Mouse (Mus musculus) layer of hippocampus, adult 2 months (tissue): ENCODE data around the gene Rb1. TPM values are rescaled to one million over a fixed set of nuclear protein-coding genes. Genes with fewer than 3 reads are reported as not detected.
A peak's percentile ranks its signal among the peaks of the same experiment; 100 is the strongest.

Experiments used
- DNase-seq, 2 experiments: peaks; one replicate each; pipeline ENCODE4 v3.0.0; 2022; ENCODE audit warnings: low spot score in 2 of 2
- H3K27ac ChIP-seq: fragments of 200-600 bp; 2 replicates; pipeline ENCODE4 v1.8.1; 2022
- H3K4me3 ChIP-seq: fragments of 200-600 bp; 2 replicates; pipeline ENCODE4 v1.8.1; 2022; ENCODE audit warnings: mild to moderate bottlenecking
- CTCF ChIP-seq: fragments of 200-600 bp; conservative IDR thresholded peaks from 2 replicates; pipeline ENCODE4 v1.8.1; 2022; ENCODE audit warnings: antibody characterized with exemption, mild to moderate bottlenecking, moderate library complexity
- total RNA-seq, 2 experiments: library from RNA; stranded (reverse); gene quantifications; 2 replicates each; pipeline ENCODE4 v1.2.3; 2021

Rb1 gene
- total RNA-seq, 2 experiments from 2014 or later, result 32.0 to 40.5 TPM

DNA sequence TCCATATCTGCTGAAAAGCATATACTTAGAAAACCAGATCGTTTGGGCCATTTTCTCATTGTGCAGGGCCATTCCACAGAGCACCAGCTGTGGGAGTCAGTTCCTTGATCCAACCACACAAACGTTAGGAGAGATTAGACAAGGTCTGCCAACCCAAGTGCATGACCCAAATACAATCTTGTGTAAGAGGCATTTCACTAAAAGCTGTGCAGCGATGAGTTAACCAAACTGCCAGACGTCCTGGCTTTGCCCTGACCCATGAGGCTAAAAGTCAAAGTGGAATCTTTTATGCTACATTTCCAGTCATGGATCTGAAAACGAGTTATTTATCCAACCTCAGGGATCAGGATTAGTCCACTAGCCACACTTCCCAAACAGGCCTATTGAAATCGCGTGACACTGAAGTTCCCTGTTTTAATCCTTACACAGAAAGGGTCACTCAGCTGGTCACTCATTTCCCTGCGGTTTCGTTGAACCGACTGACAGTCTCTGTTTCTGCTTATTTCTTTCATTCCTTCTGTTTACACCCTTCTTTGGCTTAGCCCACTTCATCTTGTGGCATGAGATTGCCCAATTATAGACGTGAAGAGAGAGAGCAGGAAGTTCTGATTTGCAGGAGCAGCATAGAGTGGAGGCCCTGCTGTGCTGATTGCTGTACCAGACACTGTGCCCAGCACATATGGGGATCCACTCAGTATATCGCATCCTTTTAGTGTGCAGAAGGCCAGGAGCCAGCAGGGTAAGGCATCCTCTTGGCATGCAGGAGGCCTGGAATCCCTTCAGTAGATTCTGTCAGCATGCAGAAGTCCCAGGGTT lies 153.2 kb downstream of the Rb1 start:
- no peak for DNase-seq
- TF ChIP-seq CTCF, result no peak
- Histone ChIP-seq H3K27ac (peak overlapping the region; percentile 86), H3K4me3 (no peak overlapping the region)

DNA sequence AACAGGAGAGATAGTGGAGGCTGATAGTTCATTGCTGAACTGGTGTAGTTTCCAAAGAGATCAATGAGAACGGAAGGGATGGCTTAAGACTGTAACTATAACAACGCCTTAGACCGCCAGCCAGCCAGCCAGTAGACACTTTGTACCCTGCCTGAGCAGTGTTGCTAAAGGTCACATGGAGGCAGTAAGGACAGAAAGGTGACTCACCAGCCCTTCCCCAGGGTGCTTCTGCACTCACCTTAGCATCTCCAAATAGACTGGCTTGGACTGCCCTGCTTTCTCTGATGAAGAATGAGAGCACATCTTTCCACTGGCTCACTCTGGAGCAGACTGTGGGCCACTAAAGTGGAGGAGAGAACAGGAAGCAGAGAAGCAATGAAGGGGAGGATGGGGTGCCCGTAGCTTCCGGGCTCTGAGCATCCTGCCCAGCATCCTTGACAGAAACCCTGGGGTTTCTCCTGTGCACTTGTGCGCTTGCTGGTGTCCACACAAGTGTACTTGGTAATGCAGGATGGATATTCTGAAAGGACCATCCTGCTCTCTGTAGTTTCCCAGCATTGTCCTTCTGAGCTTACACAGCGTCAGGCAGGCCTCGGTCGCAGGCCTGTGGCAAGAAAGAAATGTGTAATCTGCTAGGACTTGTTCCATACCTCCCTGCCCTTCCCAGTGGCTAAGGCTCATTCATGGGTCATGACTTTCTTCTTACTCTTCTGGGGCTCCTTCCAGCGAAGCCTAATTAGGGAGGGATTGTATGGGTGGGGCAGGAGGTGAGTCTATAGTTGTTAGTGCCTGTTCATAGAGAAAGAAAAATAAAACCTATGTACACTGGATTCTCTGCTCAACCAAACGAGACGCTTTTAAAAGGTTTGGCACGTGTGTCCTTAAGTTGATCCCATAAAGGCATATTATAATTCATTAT lies 155.4 kb downstream of the Rb1 start:
- no peak overlapping the region for H3K4me3 ChIP-seq
- no peak for DNase-seq
- no peak for TF ChIP-seq CTCF
- H3K27ac ChIP-seq, result no peak overlapping the region

DNA sequence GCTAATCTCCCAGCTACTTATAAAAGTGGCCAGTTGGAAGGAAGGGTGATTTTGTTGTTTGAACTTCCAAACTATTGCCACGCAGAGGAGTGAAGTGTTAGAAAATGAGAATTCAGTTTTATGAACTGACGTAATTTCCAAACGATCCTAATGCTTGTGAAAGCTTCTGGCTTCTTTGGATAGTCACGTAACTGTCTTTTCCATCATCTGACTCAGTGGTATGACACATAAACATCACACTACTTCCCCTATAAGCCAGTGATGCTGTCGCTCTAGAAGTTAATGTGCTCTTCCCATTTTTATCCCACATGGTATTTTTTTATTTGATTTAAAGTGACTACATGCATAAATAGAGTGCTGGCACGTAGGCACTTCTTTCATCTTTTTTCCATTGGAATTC lies 157.0 kb downstream of the Rb1 start:
- H3K27ac ChIP-seq, result no peak overlapping the region
- no peak overlapping the region for H3K4me3 ChIP-seq
- TF ChIP-seq CTCF, result no peak
- DNase-seq, result no peak

DNA sequence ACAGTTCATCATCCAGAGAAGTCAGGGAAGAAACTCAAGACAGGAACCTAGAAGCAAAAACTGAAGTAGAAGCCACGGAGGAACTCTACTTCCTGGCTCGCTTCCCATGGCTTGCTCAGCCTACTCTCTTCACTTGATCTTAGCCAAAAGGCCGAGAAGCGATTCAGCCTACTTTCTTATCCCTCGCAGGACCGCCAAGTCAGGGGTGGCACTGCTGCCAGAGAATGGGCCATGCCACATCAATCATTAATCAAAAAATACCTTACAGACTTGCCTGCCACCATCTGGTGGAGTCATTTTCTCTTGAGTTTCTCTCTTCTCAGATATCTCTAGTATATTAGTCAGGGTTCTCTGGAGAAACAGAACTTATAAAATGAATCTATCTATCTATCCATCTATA lies 160.5 kb downstream of the Rb1 start:
- Histone ChIP-seq H3K4me3 (no peak overlapping the region), H3K27ac (no peak overlapping the region)
- no peak for TF ChIP-seq CTCF
- no peak for DNase-seq

DNA sequence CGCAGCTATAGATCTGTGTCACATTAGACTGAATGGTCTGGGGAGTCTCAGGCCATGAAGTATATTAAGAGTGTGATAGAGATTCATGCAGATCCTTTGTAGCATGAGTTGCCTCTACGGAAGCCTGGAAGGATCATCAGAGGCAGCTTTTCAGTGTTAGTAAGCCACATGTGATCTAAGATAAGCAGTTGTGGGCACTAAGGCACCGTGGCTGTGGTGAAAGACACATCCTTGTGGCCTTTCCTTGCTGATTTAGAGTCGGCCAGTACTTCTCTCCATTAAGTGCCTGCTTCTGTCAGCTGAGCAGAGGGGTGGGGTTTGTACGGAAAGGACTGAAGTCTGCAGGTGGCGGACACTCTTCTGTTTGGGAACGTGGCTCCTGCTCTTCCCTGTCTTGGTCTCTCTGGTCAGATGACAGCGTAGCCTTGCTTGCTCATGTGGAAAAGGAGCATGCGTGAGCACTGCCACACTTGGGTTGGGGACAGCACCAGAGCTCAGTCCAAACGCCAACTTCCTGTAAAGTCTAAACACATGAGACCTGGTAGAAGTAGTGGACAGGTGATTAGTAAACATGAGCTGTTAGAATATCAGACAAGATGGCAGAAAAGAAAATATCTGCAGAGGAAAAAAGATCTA lies 162.1 kb downstream of the Rb1 start:
- Histone ChIP-seq H3K4me3 (no peak overlapping the region), H3K27ac (no peak overlapping the region)
- no peak for DNase-seq
- no peak for TF ChIP-seq CTCF

DNA sequence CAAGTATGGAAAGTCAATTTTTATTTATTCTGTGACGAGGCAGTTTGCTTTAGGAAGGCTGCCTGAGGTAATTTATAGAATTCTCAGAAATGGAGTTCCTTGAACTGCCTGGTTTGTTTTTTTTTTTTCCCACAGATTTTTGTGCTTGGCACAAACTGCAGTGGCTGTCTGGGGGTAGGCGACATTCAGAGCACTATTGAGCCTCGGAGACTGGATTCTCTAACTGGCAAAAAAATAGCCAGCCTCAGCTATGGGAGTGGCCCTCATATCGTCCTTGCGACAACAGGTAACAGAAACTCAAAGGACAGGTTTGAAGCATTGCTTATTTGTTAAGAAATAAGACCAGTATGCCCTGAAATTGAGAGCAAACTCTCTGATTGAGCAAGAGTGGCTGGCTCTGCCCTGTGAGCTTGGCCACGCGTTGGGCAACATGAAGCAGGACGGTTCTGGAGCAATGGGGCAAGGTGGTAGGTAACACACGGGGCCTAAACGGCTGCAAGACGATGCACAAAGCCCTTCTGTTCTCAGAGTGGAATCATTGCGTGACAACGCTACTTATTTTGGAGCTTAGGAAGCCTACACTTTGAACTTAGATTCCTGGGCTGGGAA lies 163.3 kb downstream of the Rb1 start:
- H3K4me3 ChIP-seq, result no peak overlapping the region
- no peak for TF ChIP-seq CTCF
- DNase-seq, result no peak
- peak overlapping the region; percentile 18; the same call in 1 of the 2 replicates for H3K27ac ChIP-seq

DNA sequence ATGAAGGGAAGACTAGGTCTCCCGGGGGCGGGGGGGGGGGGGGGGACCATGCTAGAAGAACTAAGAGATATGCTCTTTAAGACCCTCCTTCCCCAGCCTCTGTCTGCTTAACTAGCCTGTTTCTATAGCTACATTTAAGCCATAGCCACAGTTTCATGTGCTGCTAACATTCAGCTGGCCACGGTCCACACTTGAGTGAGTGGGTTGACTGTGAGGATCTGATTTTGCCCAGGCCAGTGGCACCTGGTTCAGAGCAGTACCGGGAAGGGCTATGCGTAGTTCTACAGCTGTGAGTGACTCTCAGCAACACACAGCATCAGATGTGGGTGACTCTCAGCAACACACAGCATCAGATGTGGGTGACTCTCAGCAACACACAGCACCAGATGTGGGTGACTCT lies 164.3 kb downstream of the Rb1 start:
- TF ChIP-seq CTCF, result no peak
- H3K27ac ChIP-seq, result no peak overlapping the region
- no peak for DNase-seq
- no peak overlapping the region for H3K4me3 ChIP-seq

DNA sequence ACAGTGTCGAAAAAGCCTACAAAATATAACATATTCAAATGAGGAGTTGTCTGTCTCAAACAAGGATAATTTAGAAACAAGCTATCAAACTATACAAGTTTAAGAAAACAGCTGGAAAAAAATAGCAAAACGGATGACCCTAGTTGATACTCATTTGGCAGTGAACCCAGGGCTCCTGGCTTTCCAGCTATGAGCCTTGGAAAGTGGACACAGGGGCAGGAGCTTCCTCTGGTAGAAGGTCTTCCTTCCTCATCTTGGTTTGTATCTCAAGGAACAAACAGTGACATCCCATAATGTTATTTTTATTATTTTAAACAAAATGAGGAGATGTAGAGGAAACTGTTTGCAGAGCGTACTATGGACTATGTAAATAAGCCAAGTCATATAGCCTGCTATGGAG lies 177.5 kb downstream of the Rb1 start:
- no peak overlapping the region for H3K4me3 ChIP-seq
- no peak overlapping the region for H3K27ac ChIP-seq
- no peak for TF ChIP-seq CTCF
- no peak for DNase-seq

DNA sequence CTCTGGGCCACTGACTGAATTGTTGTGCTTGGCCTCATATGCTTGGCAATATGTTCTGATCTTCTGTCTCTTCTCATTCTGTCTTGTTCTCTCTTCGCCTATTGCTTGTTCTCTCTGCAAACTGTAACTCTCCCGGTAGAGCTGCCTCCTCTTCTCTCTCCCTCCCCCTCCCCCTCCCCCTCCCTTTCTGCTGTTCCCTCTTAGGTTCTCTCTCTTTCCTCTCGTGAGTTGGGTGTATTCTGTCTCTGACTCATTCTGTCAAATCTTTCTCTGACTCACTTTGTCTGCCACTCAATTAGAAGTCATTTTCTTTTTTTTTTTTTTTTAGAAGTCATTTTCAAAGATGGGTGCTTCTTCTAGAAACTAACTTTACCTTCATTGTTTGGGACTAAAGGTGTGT lies 178.9 kb downstream of the Rb1 start:
- TF ChIP-seq CTCF, result no peak
- DNase-seq, result no peak
- Histone ChIP-seq H3K4me3 (no peak overlapping the region), H3K27ac (no peak overlapping the region)

DNA sequence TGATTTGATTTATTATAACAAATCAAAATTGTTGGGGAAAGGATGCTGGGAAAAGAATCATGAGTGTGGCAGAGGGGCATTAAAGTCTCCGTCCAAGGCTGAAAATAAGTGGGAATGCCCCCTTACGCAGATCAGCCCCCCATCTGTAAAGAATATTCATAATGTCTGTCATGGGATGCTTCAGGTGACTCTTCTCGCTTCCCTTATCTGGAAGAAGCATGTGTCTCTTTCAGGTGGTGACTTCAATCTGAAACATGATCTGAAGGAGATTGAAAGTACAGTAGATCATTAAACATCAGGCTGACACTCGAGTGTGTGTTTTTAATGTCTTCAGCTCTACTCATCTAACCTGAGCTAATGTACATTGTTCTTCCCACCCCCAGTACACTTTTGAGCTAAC lies 180.1 kb downstream of the Rb1 start:
- DNase-seq, result no peak
- no peak overlapping the region for H3K27ac ChIP-seq
- no peak for TF ChIP-seq CTCF
- no peak overlapping the region for H3K4me3 ChIP-seq

DNA sequence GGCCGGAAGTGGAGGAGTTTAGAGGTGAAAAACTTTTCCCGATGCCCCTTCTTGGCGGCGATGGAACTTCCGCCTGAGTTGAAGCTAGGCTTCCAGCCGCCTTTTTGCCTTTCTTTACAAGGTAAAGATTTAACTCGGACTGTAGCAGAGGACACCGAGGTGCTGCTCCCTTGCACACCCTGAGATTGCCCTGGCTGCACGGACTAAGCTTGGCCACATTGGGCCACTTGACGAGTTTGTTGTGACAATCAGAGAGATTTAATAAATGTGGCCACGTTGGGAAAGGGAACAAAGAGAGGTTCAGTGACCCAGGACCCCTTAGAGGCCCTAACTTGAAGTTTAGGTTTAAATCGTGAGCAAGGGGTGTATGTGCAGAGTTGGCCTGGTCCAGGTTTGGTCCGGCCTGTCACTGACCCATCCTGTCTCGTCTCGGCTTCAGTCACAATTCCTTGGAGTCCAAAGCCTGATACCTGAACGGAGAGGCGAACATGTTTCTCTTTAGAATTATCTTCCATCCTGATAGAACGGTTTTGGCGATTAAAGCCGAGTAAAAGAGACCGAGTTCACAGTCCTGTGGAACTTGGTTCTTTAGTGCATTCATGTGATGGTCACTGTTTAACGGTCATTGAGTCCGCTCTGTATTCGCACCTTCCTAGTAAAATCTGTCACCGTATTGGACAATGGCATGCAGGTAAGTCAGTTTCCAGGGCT lies 181.8 kb downstream of the Rb1 start:
- H3K4me3 ChIP-seq, result peak overlapping the region; percentile 68
- H3K27ac ChIP-seq, result peak overlapping the region; percentile 100
- TF ChIP-seq CTCF, result no peak
- no peak for DNase-seq
